Mouse (Mus musculus) G1E (cell line): Measurements from ENCODE around the gene Lctl. TPM values are rescaled to one million over a fixed set of nuclear protein-coding genes. Genes with fewer than 3 reads are reported as not detected.

Experiments
- ATAC-seq: 2 replicates; pipeline ENCODE4 v1.8.0; 2016; ENCODE audit warnings: mild to moderate bottlenecking; ENCODE audit not compliant: insufficient number of reproducible peaks, poor library complexity, low FRiP score, severe bottlenecking; ENCODE audit errors: extremely low read depth
- DNase-seq: peaks from one replicate; pipeline ENCODE4 v3.0.0; 2012; ENCODE audit warnings: low spot score
- H3K27me3 ChIP-seq: 2 replicates; pipeline ENCODE4 v1.6.1; 2012; ENCODE audit warnings: mild to moderate bottlenecking, low read length, inconsistent platforms; ENCODE audit not compliant: insufficient read depth
- H3K36me3 ChIP-seq: replicated peaks from 2 replicates; pipeline ENCODE3; 2012; ENCODE audit warnings: mild to moderate bottlenecking, inconsistent platforms
- H3K4me1 ChIP-seq: 2 replicates; pipeline ENCODE4 v1.6.1; 2012; ENCODE audit warnings: low read depth, low read length, inconsistent platforms, mixed read lengths; ENCODE audit not compliant: insufficient read depth
- H3K4me3 ChIP-seq: 2 replicates; pipeline ENCODE4 v1.5.1; 2012; ENCODE audit warnings: low read depth, mild to moderate bottlenecking, inconsistent platforms, low read length, moderate library complexity, mixed read lengths
- H3K9me3 ChIP-seq: replicated peaks from 2 replicates; pipeline ENCODE4 v1.6.1; 2012; ENCODE audit warnings: inconsistent platforms
- CTCF ChIP-seq: IDR thresholded peaks from 2 replicates; pipeline ENCODE4 v1.5.1; 2012; ENCODE audit warnings: low read depth, low read length, inconsistent platforms, mixed read lengths
- GATA1 ChIP-seq: IDR thresholded peaks from 2 replicates; pipeline ENCODE4 v1.6.1; 2012; ENCODE audit warnings: borderline replicate concordance, low read length, inconsistent platforms, mixed read lengths
- GATA2 ChIP-seq: IDR thresholded peaks from 2 replicates; pipeline ENCODE4 v1.6.1; 2012; ENCODE audit warnings: low read depth, low read length, inconsistent platforms, borderline replicate concordance
- POLR2AphosphoS5 ChIP-seq: IDR thresholded peaks from 2 replicates; pipeline ENCODE4 v1.6.1; 2012; ENCODE audit warnings: low read depth, low read length, inconsistent platforms; ENCODE audit not compliant: insufficient replicate concordance
- TAL1 ChIP-seq: conservative IDR thresholded peaks from 2 replicates; pipeline ENCODE4 v1.6.1; 2012; ENCODE audit warnings: low read depth, low read length, inconsistent platforms, mixed read lengths
- polyA plus RNA-seq: library from polyadenylated mRNA; stranded (reverse); fragments of >175 nt; gene quantifications from 2 replicates; pipeline ENCODE4 v1.2.3, GENCODE M21; 2012
- total RNA-seq, 2 experiments: library from RNA; stranded (forward) in 1 of 2; stranded (reverse) in 1 of 2; fragments of 200-1000 nt in 1 of 2; fragments of >200 nt in 1 of 2; fragmentation: Nextera tagmentation in 1 of 2; gene quantifications; 2 replicates each; pipeline ENCODE4 v1.2.3; 2014 to 2017

Lctl gene
- total and polyA plus RNA-seq, 3 experiments, result not detected

DNA sequence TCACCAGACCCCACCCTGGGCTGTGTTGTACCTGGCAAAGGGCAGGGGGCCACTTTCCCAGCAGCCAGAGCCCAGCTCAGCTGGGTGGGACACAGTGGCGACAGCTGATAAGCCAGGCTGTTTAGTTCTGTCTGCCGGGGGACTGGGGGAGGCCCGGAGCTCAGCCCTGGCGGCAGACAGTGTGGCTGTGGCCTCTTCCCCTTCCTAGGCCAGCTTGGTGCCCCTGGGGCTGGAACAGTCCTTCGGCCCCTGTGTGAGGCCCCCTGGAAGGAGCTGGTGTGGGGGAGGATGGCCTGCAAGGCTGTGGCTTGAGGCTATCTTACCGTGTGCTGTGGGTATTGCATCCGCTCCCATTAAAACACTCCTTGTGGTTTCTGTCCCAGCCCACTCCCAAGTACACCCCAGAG is 38.6 kb upstream of the Lctl start:
- H3K4me1 ChIP-seq, result peaks cover 58% of the 10 kb centered on the region
- ATAC-seq (peak; percentile 79), DNase-seq (peak; percentile 77)
- H3K4me3 ChIP-seq, result peak overlapping the region; percentile 62; the same call in 1 of the 2 replicates
- no peaks in the 10 kb centered on the region for H3K36me3 ChIP-seq
- peaks cover 10% of the 10 kb centered on the region for H3K27me3 ChIP-seq
- no peaks in the 10 kb centered on the region for H3K9me3 ChIP-seq
- TF ChIP-seq CTCF (no peak), TAL1 (no peak), GATA1 (no peak), POLR2AphosphoS5 (no peak), GATA2 (no peak)

DNA sequence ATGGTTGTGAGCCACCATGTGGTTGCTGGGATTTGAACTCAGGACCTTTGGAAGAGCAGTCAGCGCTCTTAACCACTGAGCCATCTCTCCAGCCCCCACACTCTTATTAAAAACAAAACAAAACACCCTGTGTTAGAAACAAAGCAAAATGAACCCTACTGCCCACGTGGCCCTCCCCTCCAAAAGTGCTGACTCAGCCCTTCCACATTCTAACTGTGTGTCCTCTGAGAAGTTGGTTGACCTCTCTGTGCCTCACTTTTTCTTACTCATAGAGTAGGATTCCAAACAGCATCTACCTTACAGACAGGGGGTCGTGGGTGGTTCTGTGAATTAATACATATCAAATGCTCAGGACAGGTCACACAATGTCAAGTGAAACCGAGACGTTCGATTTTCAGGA is 37.0 kb upstream of the Lctl start:
- no peak overlapping the region for H3K4me3 ChIP-seq
- ATAC-seq (no peak), DNase-seq (no peak)
- TF ChIP-seq TAL1 (no peak), CTCF (no peak), GATA2 (no peak), POLR2AphosphoS5 (no peak), GATA1 (no peak)
- no peaks in the 10 kb centered on the region for H3K36me3 ChIP-seq
- H3K27me3 ChIP-seq, result peaks cover 24% of the 10 kb centered on the region
- no peaks in the 10 kb centered on the region for H3K9me3 ChIP-seq
- peaks cover 73% of the 10 kb centered on the region for H3K4me1 ChIP-seq

DNA sequence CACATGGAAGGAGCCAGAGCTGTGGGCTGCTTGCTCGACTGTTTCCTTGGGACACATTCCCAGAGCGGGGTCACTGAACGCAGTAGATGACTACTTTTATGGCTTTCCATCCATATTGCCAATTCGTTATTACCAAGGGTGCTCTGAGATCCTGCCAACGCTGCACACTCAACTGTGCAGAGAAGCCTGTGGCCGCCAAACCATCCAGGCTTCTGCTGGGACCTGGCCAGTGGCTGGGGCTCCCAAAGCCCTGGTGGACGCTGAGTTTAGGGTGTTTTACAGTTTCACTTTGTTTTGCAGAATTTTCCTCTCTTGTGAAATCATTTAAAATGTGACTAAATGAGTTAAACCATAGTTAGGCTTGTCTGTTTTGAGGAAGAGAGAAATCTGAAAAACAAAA is 32.7 kb upstream of the Lctl start:
- H3K27me3 ChIP-seq, result peaks cover 38% of the 10 kb centered on the region
- H3K4me1 ChIP-seq, result peaks cover 65% of the 10 kb centered on the region
- peak overlapping the region; percentile 66; the same call in 1 of the 2 replicates for H3K4me3 ChIP-seq
- no peak for ATAC-seq
- DNase-seq, result no peak
- H3K9me3 ChIP-seq, result no peaks in the 10 kb centered on the region
- TF ChIP-seq POLR2AphosphoS5, result no peak
- no peak for TF ChIP-seq GATA2
- TF ChIP-seq GATA1, result no peak
- TF ChIP-seq CTCF, result no peak
- H3K36me3 ChIP-seq, result no peaks in the 10 kb centered on the region

DNA sequence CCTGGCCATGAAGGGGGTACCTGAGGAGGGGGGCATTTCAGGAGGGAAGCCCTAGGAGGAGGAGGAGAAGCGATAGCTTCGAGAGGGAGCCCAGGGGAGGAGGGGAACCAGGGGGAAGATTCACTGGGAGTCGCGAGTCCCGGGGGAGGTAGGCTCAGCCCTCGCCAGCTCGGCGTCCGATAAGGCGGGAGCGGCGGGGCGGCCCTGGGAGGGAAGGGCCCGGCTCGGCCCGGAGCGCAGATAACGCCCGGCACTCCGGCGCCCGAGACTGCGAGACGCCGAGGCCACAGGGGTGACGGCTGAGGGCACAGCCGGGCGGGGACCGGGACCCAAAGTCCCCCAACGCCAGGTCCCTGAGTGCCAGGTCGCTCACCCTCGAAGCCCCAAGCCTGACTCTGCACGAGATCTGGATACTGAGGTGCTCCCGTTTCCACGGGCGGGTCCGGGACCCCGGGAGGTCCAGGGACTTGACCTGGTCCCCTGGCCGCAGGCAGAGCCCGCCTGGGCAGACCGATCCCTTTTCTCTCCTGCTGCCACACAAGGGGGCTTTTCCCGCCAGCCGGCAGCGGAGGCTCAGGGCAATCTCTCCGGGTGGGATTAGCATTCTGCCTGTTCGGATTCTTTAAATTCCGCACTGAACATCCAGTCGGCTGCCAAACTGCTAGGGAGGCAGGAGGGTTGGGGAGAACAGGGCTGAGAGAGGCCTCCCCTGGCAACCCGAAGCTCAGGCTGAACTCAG is 32.1 kb upstream of the Lctl start:
- peaks cover 41% of the 10 kb centered on the region for H3K27me3 ChIP-seq
- DNase-seq, result peak; percentile 42
- H3K4me1 ChIP-seq, result peaks cover 60% of the 10 kb centered on the region
- no peaks in the 10 kb centered on the region for H3K36me3 ChIP-seq
- TF ChIP-seq CTCF (no peak), GATA1 (no peak), POLR2AphosphoS5 (no peak), TAL1 (no peak), GATA2 (no peak)
- no peaks in the 10 kb centered on the region for H3K9me3 ChIP-seq
- ATAC-seq, result no peak
- peak overlapping the region; percentile 66; the same call in 1 of the 2 replicates for H3K4me3 ChIP-seq

DNA sequence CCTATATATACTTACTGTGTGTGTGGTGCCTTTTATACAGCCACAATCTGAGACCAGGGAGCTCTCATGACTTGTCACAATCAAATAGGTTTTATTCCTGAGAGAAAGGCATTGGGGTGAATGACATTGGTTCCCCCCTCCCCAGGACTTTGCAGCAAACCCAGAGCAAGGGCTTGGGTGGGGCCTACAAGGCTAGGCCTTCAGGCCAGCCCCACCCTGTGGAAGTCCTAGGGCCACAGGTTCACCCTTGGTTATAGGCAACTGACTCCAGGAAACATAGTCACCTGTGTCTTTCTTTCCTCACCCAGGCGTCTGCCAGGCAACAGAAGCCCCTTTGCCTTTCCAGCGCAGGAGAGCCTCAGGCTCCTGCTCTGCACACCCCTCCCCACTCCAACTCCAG is 31.0 kb upstream of the Lctl start:
- no peak for DNase-seq
- no peak for TF ChIP-seq CTCF
- TF ChIP-seq GATA2, result no peak
- TF ChIP-seq POLR2AphosphoS5, result no peak
- TF ChIP-seq TAL1, result no peak
- no peak for TF ChIP-seq GATA1
- no peak for ATAC-seq
- H3K4me1 ChIP-seq, result peaks cover 49% of the 10 kb centered on the region
- H3K9me3 ChIP-seq, result no peaks in the 10 kb centered on the region
- no peaks in the 10 kb centered on the region for H3K36me3 ChIP-seq
- peaks cover 42% of the 10 kb centered on the region for H3K27me3 ChIP-seq
- no peak overlapping the region for H3K4me3 ChIP-seq

DNA sequence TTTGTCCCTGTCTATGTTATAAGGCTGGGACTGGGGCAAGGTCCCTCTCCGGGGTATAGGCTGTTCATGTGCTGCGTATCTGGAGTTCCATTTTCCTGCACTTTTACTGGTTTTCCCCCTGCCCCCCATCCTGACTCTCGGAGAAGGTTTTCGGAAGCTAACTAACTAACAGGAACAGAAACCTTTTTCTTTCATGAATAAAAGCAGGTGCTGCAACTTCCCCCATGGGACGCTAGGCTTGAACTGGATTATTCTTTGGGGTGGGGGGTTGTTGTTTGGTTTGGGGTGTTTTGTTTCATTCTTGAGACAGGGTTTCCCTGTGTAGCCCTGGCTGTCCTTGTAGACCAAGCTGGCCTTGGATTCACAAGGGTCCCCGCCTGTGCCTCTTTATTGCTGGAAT is 30.4 kb upstream of the Lctl start:
- Histone ChIP-seq H3K9me3 (no peaks in the 10 kb centered on the region), H3K36me3 (no peaks in the 10 kb centered on the region), H3K4me3 (no peak overlapping the region), H3K27me3 (peaks cover 43% of the 10 kb centered on the region), H3K4me1 (peaks cover 44% of the 10 kb centered on the region)
- TF ChIP-seq POLR2AphosphoS5 (no peak), TAL1 (no peak), GATA1 (no peak), CTCF (no peak), GATA2 (no peak)
- ATAC-seq, result no peak
- no peak for DNase-seq
